Mouse (Mus musculus) layer of hippocampus, adult 9-11 months (tissue): ENCODE data around the gene Zcwpw1.
"Not testable (repeated sequence)": the region's sequence is repeated elsewhere in the genome, so short reads cannot be mapped to it uniquely, and the experiment has no call there.

Source experiments
- DNase-seq: peaks from one replicate; pipeline ENCODE4 v3.0.0; 2022

Zcwpw1 gene

GRCm38 (mm10) chr5:137787151-137787928 is at the start of gene Zcwpw1, which contains the start of gene Mepce:
Gene Zcwpw1, plus strand, starts transcription at chr5:137787798.
Gene Mepce, minus strand, starts transcription at chr5:137787655.
- peak; percentile 94 for DNase-seq

GRCm38 (mm10) chr5:137738516-137738915 is 49.1 kb upstream of the Zcwpw1 start:
- DNase-seq = no peak

GRCm38 (mm10) chr5:137739471-137739870 is 48.1 kb upstream of the Zcwpw1 start:
- no peak for DNase-seq

- DNase-seq = no peak
Observed at GRCm38 (mm10) chr5:137740506-137740905, 47.1 kb upstream of the Zcwpw1 start.

- DNase-seq = peak; percentile 71
Observed at GRCm38 (mm10) chr5:137741023-137741931, 46.3 kb upstream of the Zcwpw1 start, which contains the start of gene Nyap1. Gene Nyap1, minus strand, starts transcription at chr5:137741607.

GRCm38 (mm10) chr5:137742048-137742447 is 45.5 kb upstream of the Zcwpw1 start:
- DNase-seq = no peak

GRCm38 (mm10) chr5:137742836-137743235 is 44.8 kb upstream of the Zcwpw1 start:
- no peak for DNase-seq

- no peak for DNase-seq
Observed at GRCm38 (mm10) chr5:137744197-137744596, 43.4 kb upstream of the Zcwpw1 start.

GRCm38 (mm10) chr5:137745214-137746171 is 42.1 kb upstream of the Zcwpw1 start, which contains the start of gene Tsc22d4:
Gene Tsc22d4, plus strand, starts transcription at chr5:137745730.
- peak; percentile 95 for DNase-seq

GRCm38 (mm10) chr5:137746282-137746850 is 41.2 kb upstream of the Zcwpw1 start:
- DNase-seq = no peak

- DNase-seq = no peak
Observed at GRCm38 (mm10) chr5:137746851-137747325, 40.7 kb upstream of the Zcwpw1 start.

GRCm38 (mm10) chr5:137747326-137747961 is 40.2 kb upstream of the Zcwpw1 start:
- DNase-seq = no peak

- DNase-seq = peak; percentile 74
Observed at GRCm38 (mm10) chr5:137748130-137748770, 39.3 kb upstream of the Zcwpw1 start.

- DNase-seq = no peak
Observed at GRCm38 (mm10) chr5:137749196-137749836, 38.3 kb upstream of the Zcwpw1 start.

- DNase-seq = not testable (repeated sequence)
Observed at GRCm38 (mm10) chr5:137750212-137750611, 37.4 kb upstream of the Zcwpw1 start.

GRCm38 (mm10) chr5:137751221-137751887 is 36.2 kb upstream of the Zcwpw1 start:
- DNase-seq = no peak

GRCm38 (mm10) chr5:137751988-137752387 is 35.6 kb upstream of the Zcwpw1 start:
- no peak for DNase-seq

- DNase-seq = no peak
Observed at GRCm38 (mm10) chr5:137753111-137753832, 34.3 kb upstream of the Zcwpw1 start.

GRCm38 (mm10) chr5:137755425-137755824 is 32.2 kb upstream of the Zcwpw1 start:
- no peak for DNase-seq
